Mouse (Mus musculus) intestine, embryonic 15.5 days (tissue): Measurements from ENCODE around the gene Tyw3. TPM values are rescaled to one million over a fixed set of nuclear protein-coding genes. Genes with fewer than 3 reads are reported as not detected.
"Not testable (repeated sequence)": the region's sequence is repeated elsewhere in the genome, so short reads cannot be mapped to it uniquely, and the experiment has no call there.

Source experiments
- ATAC-seq: fragments of 200-750 bp; cut with Nextera tagmentation; 2 replicates; pipeline ENCODE4 v1.8.0; 2017; ENCODE audit warnings: moderate TSS enrichment, moderate library complexity
- H3K27ac ChIP-seq: fragments of 300-500 bp; sonication (generic); 2 replicates; pipeline ENCODE4 v1.5.1; 2015; ENCODE audit warnings: mild to moderate bottlenecking, inconsistent platforms
- H3K27me3 ChIP-seq: fragments of 300-500 bp; sonication (generic); replicated peaks from 2 replicates; pipeline ENCODE4 v1.6.1; 2015; ENCODE audit warnings: inconsistent platforms
- H3K36me3 ChIP-seq: fragments of 300-500 bp; sonication (generic); 2 replicates; pipeline ENCODE4 v1.6.1; 2015; ENCODE audit warnings: inconsistent platforms
- H3K4me1 ChIP-seq: fragments of 300-500 bp; sonication (generic); replicated peaks from 2 replicates; pipeline ENCODE4 v1.6.1; 2015; ENCODE audit warnings: inconsistent platforms
- H3K4me2 ChIP-seq: fragments of 300-500 bp; sonication (generic); replicated peaks from 2 replicates; pipeline ENCODE4 v1.6.1; 2015; ENCODE audit warnings: mild to moderate bottlenecking, inconsistent platforms
- H3K4me3 ChIP-seq: fragments of 300-500 bp; sonication (generic); replicated peaks from 2 replicates; pipeline ENCODE4 v1.5.1; 2015; ENCODE audit warnings: inconsistent platforms
- H3K9ac ChIP-seq: fragments of 300-500 bp; sonication (generic); 2 replicates; pipeline ENCODE4 v1.6.1; 2015; ENCODE audit warnings: inconsistent platforms
- H3K9me3 ChIP-seq: fragments of 300-500 bp; sonication (generic); 2 replicates; pipeline ENCODE4 v1.6.1; 2016; ENCODE audit warnings: inconsistent platforms
- WGBS: fragments of 180-500 bp; shearing (Covaris S2); methylation state at CpG from one replicate; pipeline ENCODE4 v1.1.7; 2015; 5-methylcytosine and 5-hydroxymethylcytosine counted together
- polyA plus RNA-seq: library from polyadenylated mRNA; unstranded; fragments of >200 nt; fragmentation: Nextera tagmentation; extraction: Ambion mirVana; gene quantifications from 2 replicates; pipeline ENCODE4 v1.2.1, GENCODE M21; 2015

Gene Tyw3
- 10.9 and 11.4 TPM in 2 replicates for polyA plus RNA-seq

DNA sequence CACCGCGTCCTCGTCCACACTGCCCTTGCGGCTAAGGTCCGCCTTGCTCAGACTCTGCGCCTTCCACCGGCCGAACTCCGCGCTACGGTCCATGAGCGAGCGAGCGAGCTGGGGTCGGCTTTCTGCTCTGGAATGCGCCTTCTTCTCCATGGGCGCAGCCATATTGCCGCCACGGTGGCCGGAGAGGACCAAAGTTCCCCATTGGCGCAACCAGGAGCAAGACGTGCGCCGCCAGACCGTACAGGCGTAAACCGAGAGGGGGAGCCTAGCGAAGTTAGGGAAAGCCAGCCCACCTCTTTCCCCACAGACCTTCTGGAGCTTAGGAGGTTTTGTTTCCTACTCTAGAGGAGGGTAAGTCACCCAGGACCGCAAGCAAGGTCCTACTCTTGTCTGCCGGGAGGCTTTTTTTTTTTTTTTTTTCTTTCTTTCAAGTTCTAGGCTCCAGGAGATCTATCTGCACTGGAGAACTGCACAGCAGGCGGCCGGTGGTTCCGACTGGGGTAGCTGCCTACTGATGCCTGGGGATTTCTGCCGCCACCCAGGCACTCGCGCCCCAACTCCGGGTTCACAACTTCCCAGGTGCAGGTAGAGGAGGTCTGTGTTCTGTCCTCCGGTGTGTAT is at the start of gene Tyw3:
Tyw3 (minus strand) TSS at position 171 of the 621 bp plus-strand sequence.
- H3K27ac ChIP-seq: peak within 1 kb of the TSS; percentile 98
- H3K27me3 ChIP-seq: no peaks in the 10 kb centered on the region
- H3K36me3 ChIP-seq: no peaks in the 10 kb centered on the region
- H3K4me3 ChIP-seq: peak within 1 kb of the TSS; percentile 87
- peak within 1 kb of the TSS; percentile 94 for H3K9ac ChIP-seq
- ATAC-seq: peak; percentile 97
- no peaks in the 10 kb centered on the region for H3K9me3 ChIP-seq
- peak within 1 kb of the TSS; percentile 76 for H3K4me2 ChIP-seq
- H3K4me1 ChIP-seq: 0 out of 2 replicates have a peak, but pooled peaks cover 3% of the 10 kb centered on the region
- WGBS: under 1% methylated on average over 38 of the region's 38 CpGs

- WGBS: 81% methylated on average over 5 of the region's 5 CpGs
- Histone ChIP-seq H3K9ac (no peak overlapping the region), H3K36me3 (no peaks in the 10 kb centered on the region), H3K4me3 (no peak overlapping the region), H3K9me3 (no peaks in the 10 kb centered on the region), H3K4me2 (no peak overlapping the region), H3K4me1 (no peaks in the 10 kb centered on the region), H3K27me3 (no peaks in the 10 kb centered on the region), H3K27ac (no peak overlapping the region)
- no peak for ATAC-seq
Observed at GRCm38 (mm10) chr3:154633091-154633490, 36.2 kb upstream of the Tyw3 start.

DNA sequence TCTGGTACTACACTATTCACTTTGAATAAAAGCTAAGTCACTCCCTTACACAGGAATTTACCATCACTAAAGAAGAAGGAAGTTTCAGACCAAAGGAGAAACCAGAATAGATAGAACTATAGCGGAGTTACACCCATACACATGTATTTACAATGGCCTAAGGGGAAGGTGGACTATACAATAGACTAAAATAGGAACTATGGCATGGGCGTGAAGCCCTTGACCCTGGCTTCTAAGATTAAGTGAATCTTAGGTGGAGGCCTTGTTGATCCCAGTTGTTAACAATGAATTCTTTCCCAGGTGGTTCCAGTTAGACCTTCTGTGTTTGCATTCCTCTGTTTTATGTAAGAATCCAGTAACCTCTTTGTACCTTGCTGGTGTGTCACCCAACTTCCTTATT is 34.4 kb upstream of the Tyw3 start:
- H3K27ac ChIP-seq, ATAC-seq: not testable (repeated sequence)
- WGBS: 85% methylated on average over 2 of the region's 2 CpGs

DNA sequence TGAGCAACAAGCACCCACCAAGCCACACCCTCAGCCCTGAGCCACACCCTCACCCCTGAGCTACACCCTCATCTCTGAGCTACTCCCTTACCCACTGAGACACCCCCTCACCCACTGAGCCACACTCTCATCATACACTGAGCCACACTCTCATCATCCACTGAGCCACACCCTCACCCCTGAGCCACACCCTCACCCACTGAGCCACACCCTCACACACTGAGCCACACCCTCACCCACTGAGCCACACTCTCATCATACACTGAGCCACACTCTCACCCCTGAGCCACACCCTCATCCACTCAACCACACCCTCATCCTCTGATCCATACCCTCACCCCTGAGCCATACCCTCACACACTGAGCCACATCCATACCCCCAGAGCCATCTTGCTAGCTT is 31.4 kb upstream of the Tyw3 start:
- no peak overlapping the region for H3K27ac ChIP-seq
- no peaks in the 10 kb centered on the region for H3K27me3 ChIP-seq
- H3K9me3 ChIP-seq: no peaks in the 10 kb centered on the region
- ATAC-seq: 0 out of 2 replicates have a peak, but pooled peaks have one; percentile 12
- 0 out of 2 replicates have a peak, but pooled peaks cover 2% of the 10 kb centered on the region for H3K36me3 ChIP-seq
- H3K4me1 ChIP-seq: no peaks in the 10 kb centered on the region
- H3K4me2 ChIP-seq: no peak overlapping the region
- no peak overlapping the region for H3K9ac ChIP-seq
- no peak overlapping the region for H3K4me3 ChIP-seq

More for the DNA sequence above, 34.4 kb upstream of the Tyw3 start:
- not testable (repeated sequence) for H3K9ac ChIP-seq, H3K9me3 ChIP-seq, H3K4me2 ChIP-seq, H3K4me1 ChIP-seq, H3K36me3 ChIP-seq, H3K4me3 ChIP-seq, H3K27me3 ChIP-seq

- no peaks in the 10 kb centered on the region for H3K36me3 ChIP-seq
- no peak for ATAC-seq
- 87% methylated on average over 4 of the region's 4 CpGs for WGBS
- no peaks in the 10 kb centered on the region for H3K27me3 ChIP-seq
- H3K27ac ChIP-seq: no peak overlapping the region
- H3K9ac ChIP-seq: no peak overlapping the region
- H3K9me3 ChIP-seq: no peaks in the 10 kb centered on the region
- H3K4me1 ChIP-seq: no peaks in the 10 kb centered on the region
- no peak overlapping the region for H3K4me3 ChIP-seq
- H3K4me2 ChIP-seq: no peak overlapping the region
Observed at GRCm38 (mm10) chr3:154616106-154616505, 19.2 kb upstream of the Tyw3 start.

DNA sequence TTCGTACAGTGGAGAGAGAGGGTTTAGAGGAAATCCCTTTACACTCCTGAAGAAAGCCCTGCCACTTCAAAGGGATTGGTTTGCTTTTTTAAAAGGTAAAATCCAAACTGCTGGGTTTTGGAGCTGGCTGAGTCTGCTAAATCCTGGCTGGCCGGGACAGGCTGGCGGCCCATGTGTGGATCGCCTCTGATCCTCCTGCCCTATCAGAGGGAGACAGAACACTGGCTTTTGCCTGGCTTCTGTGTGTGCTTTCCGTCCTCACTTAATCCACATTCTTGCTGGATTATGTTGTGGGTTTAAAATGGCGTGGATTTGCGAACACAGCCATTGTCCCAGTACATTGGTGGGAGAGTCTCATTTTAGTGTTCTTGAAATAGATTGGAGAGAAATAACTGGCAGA is 18.4 kb upstream of the Tyw3 start:
- 90% methylated on average over 7 of the region's 7 CpGs for WGBS

DNA sequence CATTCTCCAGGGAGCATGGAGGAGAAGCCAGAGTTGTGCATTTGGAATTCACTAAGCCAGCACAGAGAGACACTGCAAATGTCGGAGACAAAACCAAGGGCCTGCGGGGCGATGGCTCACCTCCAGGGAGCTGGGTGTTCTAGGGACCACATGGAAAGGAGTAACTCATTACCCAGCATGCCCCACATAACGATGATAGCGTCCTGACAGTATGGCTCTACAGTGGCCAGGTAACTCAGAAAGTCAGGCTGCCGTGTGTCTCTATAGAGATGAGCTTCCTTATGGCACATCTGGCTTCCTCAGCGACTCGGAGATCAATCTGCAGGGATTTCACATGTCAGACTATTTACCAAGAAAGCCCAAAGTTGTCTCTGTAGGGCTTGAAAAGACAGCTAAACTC is 17.9 kb upstream of the Tyw3 start:
- WGBS: 93% methylated on average over 8 of the region's 8 CpGs
- H3K36me3 ChIP-seq: no peaks in the 10 kb centered on the region
- no peak overlapping the region for H3K4me3 ChIP-seq
- no peaks in the 10 kb centered on the region for H3K9me3 ChIP-seq
- H3K27ac ChIP-seq: no peak overlapping the region
- no peaks in the 10 kb centered on the region for H3K4me1 ChIP-seq
- H3K4me2 ChIP-seq: no peak overlapping the region
- H3K9ac ChIP-seq: no peak overlapping the region
- ATAC-seq: no peak
- no peaks in the 10 kb centered on the region for H3K27me3 ChIP-seq

More for the DNA sequence above, 18.4 kb upstream of the Tyw3 start:
- ATAC-seq: no peak
- no peaks in the 10 kb centered on the region for H3K36me3 ChIP-seq
- no peaks in the 10 kb centered on the region for H3K9me3 ChIP-seq
- H3K27ac ChIP-seq: no peak overlapping the region
- no peaks in the 10 kb centered on the region for H3K4me1 ChIP-seq
- no peak overlapping the region for H3K9ac ChIP-seq
- H3K4me2 ChIP-seq: no peak overlapping the region
- no peak overlapping the region for H3K4me3 ChIP-seq
- no peaks in the 10 kb centered on the region for H3K27me3 ChIP-seq

GRCm38 (mm10) chr3:154611888-154612287 is 15.0 kb upstream of the Tyw3 start:
- H3K27ac ChIP-seq: no peak overlapping the region
- ATAC-seq: no peak
- no peak overlapping the region for H3K9ac ChIP-seq
- H3K27me3 ChIP-seq: no peaks in the 10 kb centered on the region
- WGBS: 81% methylated on average over 3 of the region's 3 CpGs
- H3K4me1 ChIP-seq: no peaks in the 10 kb centered on the region
- no peaks in the 10 kb centered on the region for H3K9me3 ChIP-seq
- no peaks in the 10 kb centered on the region for H3K36me3 ChIP-seq
- H3K4me3 ChIP-seq: no peak overlapping the region
- no peak overlapping the region for H3K4me2 ChIP-seq

GRCm38 (mm10) chr3:154607896-154608295 is 11.0 kb upstream of the Tyw3 start:
- Histone ChIP-seq H3K4me2 (no peak overlapping the region), H3K4me3 (no peak overlapping the region), H3K9ac (no peak overlapping the region), H3K27me3 (no peaks in the 10 kb centered on the region), H3K9me3 (no peaks in the 10 kb centered on the region), H3K36me3 (no peaks in the 10 kb centered on the region), H3K27ac (no peak overlapping the region), H3K4me1 (no peaks in the 10 kb centered on the region)
- ATAC-seq: no peak
- WGBS: 83% methylated on average over 1 of the region's 1 CpGs

DNA sequence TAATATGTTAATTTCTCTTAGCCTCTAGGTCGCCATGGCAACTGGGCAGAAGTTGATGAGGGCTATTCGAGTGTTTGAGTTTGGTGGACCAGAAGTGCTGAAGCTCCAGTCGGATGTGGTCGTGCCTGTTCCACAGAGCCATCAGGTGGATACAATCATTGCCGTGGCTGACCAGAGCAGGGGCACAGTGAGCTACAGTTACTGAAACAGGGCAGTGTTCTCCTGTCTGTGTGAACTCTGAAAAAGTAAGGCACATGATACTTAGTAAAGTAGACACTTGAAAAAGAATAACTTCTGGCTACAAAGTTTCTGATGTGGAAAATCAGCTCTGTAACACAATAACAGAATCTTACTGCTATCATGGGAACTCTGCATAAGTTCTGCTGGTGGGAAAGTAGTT is 8.0 kb upstream of the Tyw3 start:
- Histone ChIP-seq H3K27ac (no peak overlapping the region), H3K4me3 (no peak overlapping the region), H3K36me3 (no peaks in the 10 kb centered on the region), H3K9ac (no peak overlapping the region), H3K9me3 (no peaks in the 10 kb centered on the region), H3K27me3 (no peaks in the 10 kb centered on the region), H3K4me1 (0 out of 2 replicates have a peak, but pooled peaks cover 4% of the 10 kb centered on the region), H3K4me2 (no peak overlapping the region)
- 79% methylated on average over 5 of the region's 5 CpGs for WGBS
- ATAC-seq: no peak

- Histone ChIP-seq H3K27ac (no peak overlapping the region), H3K4me1 (0 out of 2 replicates have a peak, but pooled peaks cover 4% of the 10 kb centered on the region), H3K27me3 (no peaks in the 10 kb centered on the region), H3K36me3 (no peaks in the 10 kb centered on the region), H3K9ac (no peak overlapping the region), H3K9me3 (no peaks in the 10 kb centered on the region), H3K4me2 (no peak overlapping the region), H3K4me3 (no peak overlapping the region)
- ATAC-seq: peak; percentile 53
Observed at GRCm38 (mm10) chr3:154602141-154602540, 5.2 kb upstream of the Tyw3 start.

DNA sequence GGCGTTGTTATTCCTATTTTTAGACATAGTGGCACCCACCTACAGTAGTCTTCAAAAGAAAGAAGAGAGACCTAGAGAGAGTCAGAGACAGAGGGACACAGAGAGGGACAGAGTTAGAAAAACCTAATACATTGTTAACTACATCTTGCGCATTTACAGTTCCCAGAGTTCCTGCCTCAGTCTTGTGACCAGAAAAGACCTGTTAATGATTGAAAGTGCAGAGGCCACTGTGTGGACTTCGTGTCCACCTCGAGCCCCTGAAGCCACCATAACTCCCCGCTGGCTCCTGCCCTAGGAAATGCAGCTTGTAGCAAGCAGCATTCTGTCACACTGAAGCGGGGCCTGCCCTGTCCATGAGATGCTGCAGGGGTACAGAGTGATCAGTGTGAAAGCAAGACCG is 657 bp upstream of the Tyw3 start:
- H3K4me2 ChIP-seq: peak overlapping the region; percentile 76
- WGBS: 29% methylated on average over 7 of the region's 7 CpGs
- peak; percentile 66 for ATAC-seq
- H3K36me3 ChIP-seq: no peaks in the 10 kb centered on the region
- peak overlapping the region; percentile 87 for H3K4me3 ChIP-seq
- no peaks in the 10 kb centered on the region for H3K9me3 ChIP-seq
- H3K27me3 ChIP-seq: no peaks in the 10 kb centered on the region
- H3K4me1 ChIP-seq: 0 out of 2 replicates have a peak, but pooled peaks cover 4% of the 10 kb centered on the region
- H3K27ac ChIP-seq: peak overlapping the region; percentile 98
- H3K9ac ChIP-seq: peak overlapping the region; percentile 94

GRCm38 (mm10) chr3:154596488-154596933 is 393 bp downstream of the Tyw3 start, which contains the start of gene Cryz:
Gene Cryz (plus strand): TSS chr3:154596711.
- ATAC-seq: peak; percentile 91
- Histone ChIP-seq H3K27me3 (no peaks in the 10 kb centered on the region), H3K9me3 (no peaks in the 10 kb centered on the region), H3K4me2 (peak within 1 kb of the TSS; percentile 76), H3K27ac (peak within 1 kb of the TSS; percentile 98), H3K4me1 (0 out of 2 replicates have a peak, but pooled peaks cover 3% of the 10 kb centered on the region), H3K36me3 (0 out of 2 replicates have a peak, but pooled peaks cover 3% of the 10 kb centered on the region), H3K4me3 (peak within 1 kb of the TSS; percentile 87), H3K9ac (peak within 1 kb of the TSS; percentile 94)
- WGBS: under 1% methylated on average over 25 of the region's 25 CpGs
